Mouse (Mus musculus): ENCODE measurements around the gene Dedd. TPM values are rescaled to one million over a fixed set of nuclear protein-coding genes. Genes with fewer than 3 reads are reported as not detected.

Gene Dedd
- total RNA-seq, 1 experiment: 23.9 TPM

- peak; percentile 70 for DNase-seq (ENCODE audit: low read depth, low spot score)
- in situ Hi-C loops (cut with MboI; ENCODE audit: low sequenced_read_pairs in 2 of 2, unreplicated experiment in 2 of 2): no loop called here
- H3K4me3 ChIP-seq (ENCODE audit: insufficient read depth in 1 of 2, low read depth in 1 of 2, low read length in 2 of 2, poor library complexity in 1 of 2, severe bottlenecking in 1 of 2): peak overlapping the region; percentile 68 to 83
- peak overlapping the region; percentile 71 for H3K9ac ChIP-seq (ENCODE audit: insufficient read depth, low read depth, low read length, poor library complexity, severe bottlenecking)
- H3K36me3 ChIP-seq (ENCODE audit: control insufficient read depth, insufficient read depth, low read length, poor library complexity, severe bottlenecking): peaks cover 26% of the 10 kb centered on the region
- peak overlapping the region; percentile 14; the same call in 1 of the 2 replicates for H3K27ac ChIP-seq (ENCODE audit: insufficient read depth, low read depth, low read length, poor library complexity, severe bottlenecking)
- TF ChIP-seq HCFC1 (IDR thresholded peaks at IDR 0.05; ENCODE audit: borderline replicate concordance, insufficient read depth, low read length): peak; percentile 43; the same call in 1 of the 2 replicates
- TF ChIP-seq MAFK (IDR thresholded peaks at IDR 0.05; ENCODE audit: insufficient read depth, low read depth, low read length): no peak
- peaks cover 0 to 19% of the 10 kb centered on the region in 2 experiments; a peak in 1 of 4 replicates for H3K4me1 ChIP-seq (ENCODE audit: control insufficient read depth in 2 of 2, insufficient read depth in 2 of 2, low read length in 2 of 2, poor library complexity in 1 of 2)
- H3K9me3 ChIP-seq (ENCODE audit: control insufficient read depth, insufficient read depth, low read depth, low read length): no peaks in the 10 kb centered on the region
Measured at GRCm38 (mm10) chr1:171281528-171281923, 47.4 kb upstream of the Dedd start.

DNA sequence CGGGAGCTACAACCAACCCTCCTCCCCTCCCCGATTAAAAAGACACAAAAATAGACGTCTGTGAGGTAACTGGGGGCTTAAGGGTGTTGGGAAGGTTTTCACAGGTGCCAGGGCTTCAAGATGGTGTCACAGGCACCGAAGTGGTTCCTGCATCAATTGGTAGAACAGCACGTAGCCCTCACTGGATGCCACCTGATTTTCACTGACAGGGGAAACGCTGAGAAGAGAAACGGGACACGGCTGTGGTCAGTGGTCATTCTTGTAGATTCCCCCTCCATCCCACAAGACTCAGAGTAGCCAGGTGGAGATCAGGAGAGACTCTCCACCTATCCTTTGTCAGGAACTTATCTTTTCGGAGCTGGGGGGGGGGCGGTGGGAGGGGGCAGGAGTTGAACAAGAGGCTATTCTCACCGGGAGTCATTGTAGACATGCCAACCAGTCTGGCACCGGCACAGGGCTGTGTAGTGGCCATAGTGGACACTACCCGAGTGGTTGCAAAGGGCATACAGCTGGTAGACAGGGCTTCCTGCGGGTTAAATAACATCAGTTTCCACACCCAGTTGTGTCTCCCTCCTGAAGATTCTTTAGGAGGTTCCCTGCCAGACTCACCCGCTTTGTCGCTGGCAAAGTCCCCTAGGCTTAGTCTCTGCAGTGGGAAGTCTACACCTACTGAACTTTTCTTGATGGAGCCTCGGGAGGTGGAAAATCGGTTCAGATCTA lies 46.7 kb upstream of the Dedd start:
- H3K4me1 ChIP-seq (ENCODE audit: control insufficient read depth in 2 of 2, insufficient read depth in 2 of 2, low read length in 2 of 2, poor library complexity in 1 of 2): peaks cover 0 to 22% of the 10 kb centered on the region in 2 experiments; a peak in 1 of 4 replicates
- no peak overlapping the region for H3K27ac ChIP-seq (ENCODE audit: insufficient read depth, low read depth, low read length, poor library complexity, severe bottlenecking)
- H3K4me3 ChIP-seq (ENCODE audit: insufficient read depth in 1 of 2, low read depth in 1 of 2, low read length in 2 of 2, poor library complexity in 1 of 2, severe bottlenecking in 1 of 2): peak overlapping the region in 1 of 2 experiments; percentile 83; a peak in 1 of 4 replicates
- no peaks in the 10 kb centered on the region for H3K9me3 ChIP-seq (ENCODE audit: control insufficient read depth, insufficient read depth, low read depth, low read length)
- DNase-seq (ENCODE audit: low read depth, low spot score): no peak
- TF ChIP-seq ZC3H11A (IDR thresholded peaks at IDR 0.05; ENCODE audit: borderline replicate concordance, low read depth, low read length): no peak
- no peak for TF ChIP-seq MAFK (IDR thresholded peaks at IDR 0.05; ENCODE audit: insufficient read depth, low read depth, low read length)
- in situ Hi-C loops (cut with MboI; ENCODE audit: low sequenced_read_pairs in 2 of 2, unreplicated experiment in 2 of 2): no loop called here
- H3K9ac ChIP-seq (ENCODE audit: insufficient read depth, low read depth, low read length, poor library complexity, severe bottlenecking): no peak overlapping the region
- peaks cover 23% of the 10 kb centered on the region; the same call in 1 of the 2 replicates for H3K36me3 ChIP-seq (ENCODE audit: control insufficient read depth, insufficient read depth, low read length, poor library complexity, severe bottlenecking)

GRCm38 (mm10) chr1:171283188-171284160 lies 45.5 kb upstream of the Dedd start:
- H3K36me3 ChIP-seq (ENCODE audit: control insufficient read depth, insufficient read depth, low read length, poor library complexity, severe bottlenecking): peaks cover 15% of the 10 kb centered on the region; the same call in 1 of the 2 replicates
- no peak for DNase-seq (ENCODE audit: low read depth, low spot score)
- in situ Hi-C loops (cut with MboI; ENCODE audit: low sequenced_read_pairs in 2 of 2, unreplicated experiment in 2 of 2): no loop called here
- no peaks in the 10 kb centered on the region for H3K9me3 ChIP-seq (ENCODE audit: control insufficient read depth, insufficient read depth, low read depth, low read length)
- no peak for TF ChIP-seq MAFK (IDR thresholded peaks at IDR 0.05; ENCODE audit: insufficient read depth, low read depth, low read length)
- no peak for TF ChIP-seq HCFC1 (IDR thresholded peaks at IDR 0.05; ENCODE audit: borderline replicate concordance, insufficient read depth, low read length)
- TF ChIP-seq ZC3H11A (IDR thresholded peaks at IDR 0.05; ENCODE audit: borderline replicate concordance, low read depth, low read length): no peak
- no peak for TF ChIP-seq CHD2 (IDR thresholded peaks at IDR 0.05; ENCODE audit: low read depth, low read length)
- H3K4me1 ChIP-seq (ENCODE audit: control insufficient read depth in 2 of 2, insufficient read depth in 2 of 2, low read length in 2 of 2, poor library complexity in 1 of 2): peaks cover 0 to 22% of the 10 kb centered on the region in 2 experiments; a peak in 1 of 4 replicates
- no peak overlapping the region for H3K4me3 ChIP-seq (ENCODE audit: insufficient read depth in 1 of 2, low read depth in 1 of 2, low read length in 2 of 2, poor library complexity in 1 of 2, severe bottlenecking in 1 of 2)
- no peak overlapping the region for H3K9ac ChIP-seq (ENCODE audit: insufficient read depth, low read depth, low read length, poor library complexity, severe bottlenecking)
- H3K27ac ChIP-seq (ENCODE audit: insufficient read depth, low read depth, low read length, poor library complexity, severe bottlenecking): no peak overlapping the region

- peaks cover 0 to 22% of the 10 kb centered on the region in 2 experiments; a peak in 2 of 4 replicates for H3K4me1 ChIP-seq (ENCODE audit: control insufficient read depth in 2 of 2, insufficient read depth in 2 of 2, low read length in 2 of 2, poor library complexity in 1 of 2)
- peak overlapping the region; percentile 59; the same call in 1 of the 2 replicates for H3K9ac ChIP-seq (ENCODE audit: insufficient read depth, low read depth, low read length, poor library complexity, severe bottlenecking)
- H3K36me3 ChIP-seq (ENCODE audit: control insufficient read depth, insufficient read depth, low read length, poor library complexity, severe bottlenecking): peaks cover 15% of the 10 kb centered on the region; the same call in 1 of the 2 replicates
- DNase-seq (ENCODE audit: low read depth, low spot score): no peak
- no peaks in the 10 kb centered on the region for H3K9me3 ChIP-seq (ENCODE audit: control insufficient read depth, insufficient read depth, low read depth, low read length)
- TF ChIP-seq CHD2 (IDR thresholded peaks at IDR 0.05; ENCODE audit: low read depth, low read length): no peak
- no peak for TF ChIP-seq MAFK (IDR thresholded peaks at IDR 0.05; ENCODE audit: insufficient read depth, low read depth, low read length)
- TF ChIP-seq ZC3H11A (IDR thresholded peaks at IDR 0.05; ENCODE audit: borderline replicate concordance, low read depth, low read length): no peak
- no peak for TF ChIP-seq ZNF384 (IDR thresholded peaks at IDR 0.05; ENCODE audit: low read depth, low read length)
- TF ChIP-seq HCFC1 (IDR thresholded peaks at IDR 0.05; ENCODE audit: borderline replicate concordance, insufficient read depth, low read length): no peak
- H3K27ac ChIP-seq (ENCODE audit: insufficient read depth, low read depth, low read length, poor library complexity, severe bottlenecking): no peak overlapping the region
- in situ Hi-C loops (cut with MboI; ENCODE audit: low sequenced_read_pairs in 2 of 2, unreplicated experiment in 2 of 2): no loop called here
- peak overlapping the region in 1 of 2 experiments; percentile 20; a peak in 1 of 4 replicates for H3K4me3 ChIP-seq (ENCODE audit: insufficient read depth in 1 of 2, low read depth in 1 of 2, low read length in 2 of 2, poor library complexity in 1 of 2, severe bottlenecking in 1 of 2)
Measured at GRCm38 (mm10) chr1:171284491-171284890, 44.5 kb upstream of the Dedd start.
